Mouse (Mus musculus) fibroblast of lung, adult 2 months (primary cell): ENCODE measurements around the gene Terb1.

Source experiments
- DNase-seq: peaks from one replicate; pipeline ENCODE4 v3.0.0-alpha.2; 2011; ENCODE audit warnings: low read depth

Terb1 gene

DNA sequence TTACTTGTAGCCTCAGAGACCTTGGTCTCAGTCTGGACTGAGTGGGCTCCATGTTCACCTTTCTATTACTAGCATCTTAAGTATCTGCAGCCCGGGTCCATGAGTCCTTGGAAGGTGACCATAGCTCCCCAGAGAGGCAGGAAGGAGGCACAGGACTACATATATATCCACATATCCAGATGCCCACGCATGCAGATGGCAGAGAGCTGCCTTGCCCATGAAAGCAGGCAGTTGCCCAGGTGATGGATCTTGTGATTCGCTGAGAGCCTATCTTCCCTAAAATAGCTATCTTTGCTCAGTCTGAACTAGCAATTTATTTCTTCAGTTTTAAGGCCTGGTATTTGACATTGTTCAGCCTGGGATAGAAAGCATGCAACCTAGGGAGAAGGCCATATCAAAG is 98.2 kb downstream of the Terb1 start:
- DNase-seq, result no peak

- DNase-seq, result peak; percentile 46
These were observed 99.0 kb downstream of the Terb1 start for GRCm38 (mm10) chr8:104410628-104411273.

GRCm38 (mm10) chr8:104408328-104409110 is 101.2 kb downstream of the Terb1 start:
- no peak for DNase-seq

DNA sequence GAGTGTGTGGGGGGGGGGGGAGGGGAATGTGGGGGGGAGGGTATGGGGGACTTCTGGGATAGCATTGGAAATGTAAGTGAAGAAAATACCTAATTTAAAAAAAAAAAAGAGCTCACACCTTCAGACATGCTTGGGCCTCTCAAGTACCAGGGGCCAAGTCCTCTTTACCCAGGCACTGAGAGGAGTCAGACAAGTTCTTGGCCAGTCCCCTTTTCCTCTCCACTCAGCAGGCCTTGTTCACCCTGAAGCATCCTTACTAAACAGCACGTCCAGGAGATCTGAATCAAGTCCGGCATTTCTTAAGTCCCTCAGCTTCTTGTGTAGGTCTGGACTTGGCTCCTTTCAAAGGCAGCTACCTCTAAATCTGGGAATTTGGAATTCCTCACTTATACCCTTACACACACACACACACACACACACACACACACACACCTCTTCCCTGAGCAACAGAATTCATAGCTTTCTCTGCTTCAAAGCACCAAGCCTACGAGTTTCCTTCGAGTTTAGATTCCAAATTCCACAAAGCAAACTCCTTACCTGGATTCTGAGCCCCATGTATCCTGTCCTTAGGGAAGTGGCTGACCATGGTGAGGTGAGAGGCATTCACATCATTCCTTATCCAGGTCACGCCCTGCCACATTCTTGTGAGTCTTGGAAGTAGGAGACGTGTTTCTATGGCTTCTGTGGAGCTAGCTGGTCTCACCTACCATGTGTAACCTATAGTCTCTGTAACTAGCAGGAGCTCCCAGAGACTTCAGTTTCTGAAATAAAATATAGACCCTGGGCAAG is 103.2 kb downstream of the Terb1 start:
- no peak for DNase-seq

GRCm38 (mm10) chr8:104405430-104406187 is 104.1 kb downstream of the Terb1 start:
- no peak for DNase-seq

- DNase-seq, result no peak
These were observed 106.1 kb downstream of the Terb1 start for GRCm38 (mm10) chr8:104403596-104403995.
